In the genomic region with DNA sequence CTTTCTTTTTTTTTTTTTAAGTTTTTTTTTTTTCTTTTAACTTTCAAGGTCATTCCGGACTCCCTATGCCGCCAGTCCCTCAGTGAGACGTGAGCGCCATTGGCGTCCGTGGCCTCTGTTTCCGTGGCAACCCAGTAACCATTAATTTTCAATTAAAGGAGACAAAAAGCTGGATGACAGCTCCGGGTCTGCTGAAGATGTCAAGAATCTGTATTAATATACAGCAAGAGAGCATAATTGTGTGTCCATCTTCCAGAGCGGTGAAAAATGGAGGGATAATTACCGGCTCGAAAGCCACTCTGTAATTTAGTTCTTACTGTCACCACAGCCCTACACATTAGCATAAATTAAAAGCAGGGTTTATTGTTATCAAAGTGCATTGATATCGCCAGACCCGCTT, we compare ENCODE assay signal across 13 mouse cellular contexts. TPM values are rescaled to one million over a fixed set of nuclear protein-coding genes. Genes with fewer than 3 reads are reported as not detected.
DNase-seq lines count a peak whose midpoint lies in the region; ATAC-seq and TF ChIP-seq lines count a peak whose summit lies in the region.
"Had no signal": no experiment of that assay in that cellular context is flagged by ENCODE, and none has a peak within 500 bp of the region (broad histone marks: within the 10 kb centered on the region; RNA-seq: fewer than 3 reads in every experiment).

No protein-coding gene starts in this region.

- no peaks in the 10 kb centered on the region for H3K9me3 ChIP-seq in neural tube, embryonic 11.5 days (ENCODE audit: control insufficient read depth, low read length)
- H3K9me3 ChIP-seq in hindbrain, embryonic 11.5 days (ENCODE audit: control insufficient read depth, low read length) = no peaks in the 10 kb centered on the region
- no peaks in the 10 kb centered on the region for H3K9me3 ChIP-seq in midbrain, embryonic 15.5 days
- H3K9me3 ChIP-seq: kidney, embryonic 15.5 days had no signal

- TF ChIP-seq CTCF in kidney, adult 2 months (conservative IDR thresholded peaks at IDR 0.05; ENCODE audit: insufficient read depth, insufficient read length, low read depth, low read length) = no peak

- no peak overlapping the region for H3K4me2 ChIP-seq in neural tube, embryonic 11.5 days (ENCODE audit: low read depth)
- peak overlapping the region; percentile 15; the same call in 1 of the 2 replicates for H3K4me2 ChIP-seq in hindbrain, embryonic 11.5 days (replicated peaks; ENCODE audit: low read depth, low read length)
- H3K4me2 ChIP-seq in midbrain, embryonic 15.5 days = peak overlapping the region; percentile 23
- H3K4me2 ChIP-seq: heart, embryonic 11.5 days; kidney, embryonic 15.5 days had no signal

- no peak for ATAC-seq in neural tube, embryonic 11.5 days (ENCODE audit: insufficient read depth, low FRiP score, low TSS enrichment)
- ATAC-seq in hindbrain, embryonic 11.5 days (ENCODE audit: low FRiP score) = peak; percentile 50
- ATAC-seq in midbrain, embryonic 15.5 days (replicated peaks) = peak; percentile 51

- H3K27ac ChIP-seq in neural tube, embryonic 11.5 days (ENCODE audit: low read depth, low read length) = no peak overlapping the region
- no peak overlapping the region for H3K27ac ChIP-seq in hindbrain, embryonic 11.5 days (ENCODE audit: low read depth, low read length)
- peak overlapping the region; percentile 49; the same call in 1 of the 2 replicates for H3K27ac ChIP-seq in midbrain, embryonic 15.5 days
- H3K27ac ChIP-seq in kidney, adult 2 months (ENCODE audit: insufficient read depth, low read depth, low read length) = no peak overlapping the region
- H3K27ac ChIP-seq: gastrocnemius, adult 2 months; kidney, embryonic 15.5 days; macrophage had no signal

- peaks cover 22% of the 10 kb centered on the region for H3K4me1 ChIP-seq in neural tube, embryonic 11.5 days (ENCODE audit: control insufficient read depth, insufficient read depth, low read length)
- H3K4me1 ChIP-seq in hindbrain, embryonic 11.5 days (replicated peaks; ENCODE audit: control insufficient read depth, insufficient read depth, low read length) = peaks cover 15% of the 10 kb centered on the region
- H3K4me1 ChIP-seq in midbrain, embryonic 15.5 days = peaks cover 35% of the 10 kb centered on the region
- H3K4me1 ChIP-seq in kidney, adult 2 months (ENCODE audit: control insufficient read depth, insufficient read depth, low read length) = no peaks in the 10 kb centered on the region

- no peak for TF ChIP-seq POLR2A in kidney, adult 2 months (IDR thresholded peaks at IDR 0.05; ENCODE audit: low read depth, low read length)

- no peak overlapping the region for H3K4me3 ChIP-seq in neural tube, embryonic 11.5 days (ENCODE audit: low read depth, low read length)
- H3K4me3 ChIP-seq in hindbrain, embryonic 11.5 days (ENCODE audit: low read depth, low read length) = no peak overlapping the region
- H3K4me3 ChIP-seq in midbrain, embryonic 15.5 days = no peak overlapping the region
- no peak overlapping the region for H3K4me3 ChIP-seq in kidney, adult 2 months (ENCODE audit: insufficient read depth, low read depth, low read length)
- H3K4me3 ChIP-seq: gastrocnemius, adult 2 months; kidney, embryonic 15.5 days had no signal

- DNase-seq in neural tube, embryonic 11.5 days (ENCODE audit: low spot score) = peak; percentile 47
- no peak for DNase-seq in neural tube, embryonic 10.5 days (ENCODE audit: extremely low spot score, low spot score)
- peak; percentile 66 for DNase-seq in hindbrain, embryonic 11.5 days (ENCODE audit: low spot score)
- no peak for DNase-seq in spleen, adult 12 weeks (ENCODE audit: low spot score)
- no peak for DNase-seq in heart, postnatal 25 days (ENCODE audit: low spot score)
- DNase-seq in kidney, adult 2 months = no peak
- DNase-seq: cerebellum, adult 18-20 months; gastrocnemius, adult 2 months; right cerebral cortex, postnatal 14 days had no signal

- H3K9ac ChIP-seq in neural tube, embryonic 11.5 days (ENCODE audit: low read length) = no peak overlapping the region
- no peak overlapping the region for H3K9ac ChIP-seq in hindbrain, embryonic 11.5 days (ENCODE audit: low read depth, low read length)
- H3K9ac ChIP-seq in midbrain, embryonic 15.5 days = no peak overlapping the region
- H3K9ac ChIP-seq: kidney, embryonic 15.5 days had no signal

- H3K36me3 ChIP-seq in neural tube, embryonic 11.5 days (ENCODE audit: control insufficient read depth, insufficient read depth, low read length) = no peaks in the 10 kb centered on the region
- no peaks in the 10 kb centered on the region for H3K36me3 ChIP-seq in hindbrain, embryonic 11.5 days (ENCODE audit: control insufficient read depth, insufficient read depth, low read length)
- no peaks in the 10 kb centered on the region for H3K36me3 ChIP-seq in midbrain, embryonic 15.5 days (replicated peaks)
- no peaks in the 10 kb centered on the region for H3K36me3 ChIP-seq in kidney, adult 2 months (ENCODE audit: control insufficient read depth, insufficient read depth, low read length)
- H3K36me3 ChIP-seq: kidney, embryonic 15.5 days had no signal

- intact Hi-C loops in heart, postnatal 25 days (cut with DNase I) = no loop called here

- 44% methylated on average over 13 of the region's 13 CpGs for WGBS in neural tube, embryonic 11.5 days
- 33% methylated on average over 13 of the region's 13 CpGs for WGBS in hindbrain, embryonic 11.5 days
- WGBS in midbrain, embryonic 15.5 days = 7% methylated on average over 13 of the region's 13 CpGs
- WGBS in kidney, adult 2 months = 72% methylated on average over 13 of the region's 13 CpGs

- no peaks in the 10 kb centered on the region for H3K27me3 ChIP-seq in neural tube, embryonic 11.5 days (ENCODE audit: control insufficient read depth, insufficient read depth, low read length)
- H3K27me3 ChIP-seq in hindbrain, embryonic 11.5 days (ENCODE audit: control insufficient read depth, insufficient read depth, low read length) = no peaks in the 10 kb centered on the region; the same call in none of the 2 replicates
- H3K27me3 ChIP-seq in midbrain, embryonic 15.5 days (replicated peaks) = 0 out of 2 replicates have a peak, but pooled peaks cover 2% of the 10 kb centered on the region
- H3K27me3 ChIP-seq in kidney, adult 2 months (replicated peaks; ENCODE audit: control insufficient read depth, insufficient read depth, low read length) = no peaks in the 10 kb centered on the region

RNA-seq across cellular contexts. Expression of gene Foxp4, which starts 27.0 kb away (rescaled TPM):
- polyA plus RNA-seq in neural tube, embryonic 11.5 days (2014; fragmentation: Nextera tagmentation; extraction: Ambion mirVana) = 34.5 and 35.8 TPM in 2 replicates
- polyA plus RNA-seq in hindbrain, embryonic 11.5 days (2014; fragmentation: Nextera tagmentation; extraction: Ambion mirVana) = 23.9 and 28.4 TPM in 2 replicates
- 43.3 and 46.6 TPM in 2 replicates for polyA plus RNA-seq in midbrain, embryonic 15.5 days (2015; fragmentation: Nextera tagmentation; extraction: Ambion mirVana)
- total RNA-seq in heart, postnatal 25 days (2021) = 1 to 10 TPM; 9.4 to 9.6 TPM
- polyA plus RNA-seq in kidney, adult 2 months (2012; rRNA removed) = 23.5 and 27.4 TPM in 2 replicates

Comparison
In these comparisons a context has a peak if more than half of its experiments do, and no peak if none do; other contexts are left out.
1. DNase-seq: peak in neural tube, embryonic 11.5 days (single experiment) and hindbrain, embryonic 11.5 days (single experiment); none in neural tube, embryonic 10.5 days (single experiment), spleen, adult 12 weeks (single experiment), heart, postnatal 25 days (single experiment) and kidney, adult 2 months (single experiment).